Comparison of ENCODE assay signal across 1 mouse cellular context in the genomic region with DNA sequence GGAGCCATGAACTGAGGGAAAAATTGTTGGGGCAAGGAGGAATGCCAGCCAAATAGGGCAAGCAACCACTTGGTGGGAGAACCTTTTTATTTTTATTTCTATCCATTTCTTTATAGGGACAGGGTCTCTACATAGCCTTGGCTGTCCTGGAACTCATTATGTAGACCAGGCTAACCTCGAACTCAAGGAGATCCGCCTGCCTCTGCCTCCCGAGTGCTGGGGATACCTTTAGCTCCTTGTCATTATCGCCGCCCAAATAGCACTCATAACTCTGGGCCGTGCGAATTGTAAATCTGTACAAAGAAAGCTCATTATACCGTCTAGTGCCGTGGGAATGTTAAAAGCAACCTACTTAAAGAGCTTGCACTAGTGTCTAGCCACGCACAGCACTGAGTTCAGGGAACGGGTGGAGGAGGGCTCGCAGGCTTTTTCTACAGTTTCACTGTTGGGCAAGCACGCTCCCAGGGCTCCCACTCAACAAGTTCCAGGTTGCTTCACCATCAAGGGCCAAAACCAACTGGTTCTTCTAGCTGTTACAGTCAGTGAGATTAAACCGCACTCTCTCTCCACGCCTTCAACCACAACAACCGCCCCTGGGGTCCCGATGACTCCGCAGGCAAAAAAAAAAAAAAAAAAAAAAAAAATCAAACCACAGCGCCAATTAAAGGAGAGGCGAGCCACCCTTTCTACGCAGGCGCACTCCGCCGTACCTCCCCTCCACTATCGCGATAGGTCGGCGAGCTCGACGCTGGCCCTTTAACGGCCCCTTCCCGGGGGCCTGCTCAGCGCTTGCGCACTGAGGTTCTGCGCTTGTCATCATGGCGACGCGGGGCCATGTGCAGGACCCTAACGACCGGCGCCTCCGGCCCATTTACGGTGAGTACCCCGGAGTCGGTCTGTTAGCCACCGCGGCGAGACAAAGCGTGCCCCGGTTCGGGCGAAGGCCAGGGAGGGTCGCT.
TF ChIP-seq lines count a peak whose summit lies in the region.

A gene (plus strand): TSS at position 750 of the 959 bp plus-strand sequence.

TF ChIP-seq in CH12.LX, 34 proteins besides CTCF, POLR2A, EP300 and RAD21 (continued from another document):
- TF ChIP-seq USF1 (IDR thresholded peaks at IDR 0.05; ENCODE audit: low read depth, low read length) (no peak; the same call in 1 of the 2 replicates), HCFC1 (IDR thresholded peaks at IDR 0.05; ENCODE audit: low read depth, low read length) (peak; percentile 84), MYC (IDR thresholded peaks at IDR 0.05; ENCODE audit: low read depth, low read length) (peak; percentile 87; the same call in 1 of the 2 replicates), ETS1 (conservative IDR thresholded peaks at IDR 0.05; ENCODE audit: low read depth, low read length) (no peak), MXI1 (IDR thresholded peaks at IDR 0.05; ENCODE audit: low read depth, low read length) (peak; percentile 79), POLR2AphosphoS2 (IDR thresholded peaks at IDR 0.05; ENCODE audit: low read depth, low read length) (peak; percentile 83; the same call in 1 of the 2 replicates), SIN3A (IDR thresholded peaks at IDR 0.05; ENCODE audit: low read length) (peak; percentile 84; the same call in 1 of the 2 replicates), UBTF (IDR thresholded peaks at IDR 0.05; ENCODE audit: low read depth, low read length) (no peak), MAX (IDR thresholded peaks at IDR 0.05; ENCODE audit: low read length) (peak; percentile 84), IRF4 (IDR thresholded peaks at IDR 0.05; ENCODE audit: low read depth, low read length) (no peak), ELF1 (IDR thresholded peaks at IDR 0.05; ENCODE audit: low read depth, low read length) (peak; percentile 68; the same call in 1 of the 2 replicates), KAT2A (IDR thresholded peaks at IDR 0.05; ENCODE audit: insufficient replicate concordance, low read length) (0 out of 2 replicates have a peak, but pooled peaks have one; percentile 55), ZNF384 (IDR thresholded peaks at IDR 0.05; ENCODE audit: low read depth, low read length) (peak; percentile 100), USF2 (conservative IDR thresholded peaks at IDR 0.05; ENCODE audit: low read depth, low read length) (no peak), MEF2A (IDR thresholded peaks at IDR 0.05; ENCODE audit: borderline replicate concordance, low read depth, low read length) (peak; percentile 40; the same call in 1 of the 2 replicates), GABPA (IDR thresholded peaks at IDR 0.05; ENCODE audit: insufficient replicate concordance, low read depth, low read length) (no peak), TCF12 (IDR thresholded peaks at IDR 0.05; ENCODE audit: low read depth, low read length) (peak; percentile 78), CHD1 (IDR thresholded peaks at IDR 0.05; ENCODE audit: low read depth, low read length) (no peak), ZKSCAN1 (IDR thresholded peaks at IDR 0.05; ENCODE audit: borderline replicate concordance, low read depth, low read length) (no peak), CHD2 (IDR thresholded peaks at IDR 0.05; ENCODE audit: low read length) (peak; percentile 99), PAX5 (IDR thresholded peaks at IDR 0.05; ENCODE audit: low read length) (no peak), SMC3 (IDR thresholded peaks at IDR 0.05; ENCODE audit: low read depth, low read length) (no peak), RCOR1 (conservative IDR thresholded peaks at IDR 0.05; ENCODE audit: low read depth, low read length) (no peak)
TF ChIP-seq in CH12.LX: peak in this region for 16.
